Mouse (Mus musculus): Measurements from ENCODE around the gene Tlk1.
A peak's percentile ranks its signal among the peaks of the same experiment; 100 is the strongest.
"Not testable (repeated sequence)": the region's sequence is repeated elsewhere in the genome, so short reads cannot be mapped to it uniquely, and the experiment has no call there.

Tlk1 gene

GRCm38 (mm10) chr2:70835209-70835608, 9.7 kb upstream of the Tlk1 start:
- no peak for DNase-seq (ENCODE audit: extremely low read depth, low read depth)

DNA sequence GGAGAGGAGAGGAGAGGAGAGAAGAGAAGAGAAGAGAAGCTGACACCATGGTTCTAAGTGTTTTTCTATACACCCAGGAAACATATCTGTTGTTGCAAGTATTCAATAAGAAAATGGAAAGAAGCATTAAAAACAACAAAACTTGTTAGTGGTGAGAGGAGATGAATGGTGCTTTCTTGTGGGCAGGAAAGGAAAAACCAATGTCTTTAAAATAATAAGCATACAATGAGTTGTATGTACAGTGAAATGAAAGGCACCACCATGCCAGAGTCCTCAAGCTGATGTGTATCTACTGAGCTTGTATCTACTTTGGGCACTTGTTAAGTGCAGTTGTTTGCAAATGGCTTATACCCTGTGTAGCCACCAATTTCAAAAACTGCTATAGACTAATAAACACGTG, 7.7 kb upstream of the Tlk1 start:
- no peak for DNase-seq (ENCODE audit: extremely low read depth, low read depth)

GRCm38 (mm10) chr2:70831709-70832350, 6.3 kb upstream of the Tlk1 start:
- DNase-seq (ENCODE audit: extremely low read depth, low read depth) = no peak

- no peak for DNase-seq (ENCODE audit: extremely low read depth, low read depth)
These were observed 5.2 kb upstream of the Tlk1 start for GRCm38 (mm10) chr2:70830683-70831082.

DNA sequence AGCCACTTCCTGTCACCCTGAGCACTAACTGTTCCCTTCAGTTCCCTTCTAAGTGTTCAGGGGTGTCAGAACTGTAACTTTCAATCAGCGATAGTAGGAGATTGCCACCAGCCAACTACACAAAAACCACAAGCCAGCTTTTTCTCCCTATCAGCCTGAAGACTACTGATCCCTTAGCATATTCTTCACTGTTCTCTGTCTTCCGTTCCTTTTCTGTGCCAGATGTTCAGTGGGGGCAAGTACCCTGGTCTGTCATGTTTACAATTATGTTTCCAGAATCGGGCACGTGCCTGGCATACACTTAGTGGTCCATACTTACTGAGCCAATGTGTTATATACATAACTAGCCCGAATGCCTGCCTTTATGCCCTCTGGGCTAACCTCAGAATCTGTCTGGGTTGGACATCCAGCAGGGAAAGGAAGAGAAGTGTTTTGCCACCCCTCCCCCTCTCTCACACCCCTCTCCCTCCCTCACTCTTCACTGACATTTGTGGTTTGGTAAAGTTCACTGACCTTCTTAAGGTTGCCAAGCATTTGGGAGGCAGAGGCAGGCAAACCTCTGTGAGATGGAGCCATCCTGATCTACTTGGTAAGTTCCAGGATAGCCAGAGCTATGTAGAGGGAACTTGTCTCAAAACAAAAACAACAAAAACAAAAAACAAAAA, 4.5 kb upstream of the Tlk1 start:
- DNase-seq (ENCODE audit: extremely low read depth, low read depth) = no peak

- no peak for DNase-seq (ENCODE audit: extremely low read depth, low read depth)
These were observed 2.3 kb upstream of the Tlk1 start for GRCm38 (mm10) chr2:70827780-70828179.

DNA sequence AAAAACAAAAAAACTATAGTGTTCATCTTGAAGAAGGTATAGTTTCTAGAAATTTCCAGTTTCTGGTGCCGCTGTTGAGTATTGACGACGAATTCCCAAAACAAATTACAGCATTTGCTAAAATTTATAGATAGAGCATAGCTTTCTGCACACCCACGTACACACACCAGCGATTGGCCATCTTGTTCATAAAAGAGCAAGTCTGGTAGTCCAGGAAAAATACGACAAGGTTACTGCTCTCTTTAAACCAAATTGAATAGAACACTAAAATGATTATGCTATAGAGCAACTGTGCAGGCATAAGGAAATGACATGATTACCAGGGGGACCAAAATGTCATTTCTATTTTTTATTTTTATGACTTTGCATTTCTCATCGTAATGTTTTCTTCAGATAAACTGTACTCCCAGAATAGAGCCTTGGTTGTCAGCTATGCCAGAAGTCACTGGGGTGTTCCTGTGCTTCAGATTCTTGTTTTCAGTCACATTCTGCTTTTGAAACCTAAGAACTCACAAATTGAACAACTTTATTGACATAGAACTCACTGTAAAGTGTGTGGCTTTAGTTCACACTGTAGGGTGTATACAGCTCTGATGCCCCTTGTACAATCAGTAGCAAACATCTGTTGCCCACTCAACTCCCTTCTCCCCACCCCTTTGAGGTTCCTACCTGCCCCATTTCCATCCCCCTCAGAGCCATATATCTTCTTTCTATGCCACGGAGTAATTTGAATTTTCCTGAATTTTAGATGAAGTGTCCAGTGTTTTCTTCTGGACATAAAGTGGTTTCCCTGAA, 1.1 kb upstream of the Tlk1 start:
- DNase-seq (ENCODE audit: extremely low read depth, low read depth) = peak; percentile 62

DNA sequence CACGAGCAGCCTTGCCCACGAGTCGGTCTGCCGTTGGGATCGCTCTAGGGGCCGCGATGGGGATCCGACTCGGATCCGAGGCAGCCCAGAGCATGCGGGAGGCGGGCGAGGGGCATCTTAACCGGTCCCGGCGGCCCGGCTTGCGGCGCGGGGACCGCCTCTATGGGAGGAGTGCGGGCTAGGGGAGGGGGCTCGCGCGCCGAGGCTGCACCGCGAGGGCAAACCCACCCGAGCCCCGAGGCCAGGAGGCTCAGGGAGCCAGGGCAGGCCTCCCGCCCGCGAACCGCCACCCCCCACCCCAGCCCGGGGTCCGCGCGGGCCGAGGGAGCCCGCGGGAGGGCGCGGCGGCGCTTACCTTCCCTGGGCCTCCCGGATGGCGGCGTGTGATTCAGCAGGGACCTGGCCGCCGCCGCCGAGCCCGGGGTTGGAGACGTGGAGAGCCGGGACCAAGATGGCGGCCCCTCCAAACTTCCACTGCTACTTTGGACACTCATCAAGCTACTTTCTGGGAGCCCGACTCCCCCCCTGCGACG, 624 bp downstream of the Tlk1 start:
- no peak for DNase-seq (ENCODE audit: extremely low read depth, low read depth)

GRCm38 (mm10) chr2:70823926-70824800, 1.4 kb downstream of the Tlk1 start:
- no peak for DNase-seq (ENCODE audit: extremely low read depth, low read depth)

DNA sequence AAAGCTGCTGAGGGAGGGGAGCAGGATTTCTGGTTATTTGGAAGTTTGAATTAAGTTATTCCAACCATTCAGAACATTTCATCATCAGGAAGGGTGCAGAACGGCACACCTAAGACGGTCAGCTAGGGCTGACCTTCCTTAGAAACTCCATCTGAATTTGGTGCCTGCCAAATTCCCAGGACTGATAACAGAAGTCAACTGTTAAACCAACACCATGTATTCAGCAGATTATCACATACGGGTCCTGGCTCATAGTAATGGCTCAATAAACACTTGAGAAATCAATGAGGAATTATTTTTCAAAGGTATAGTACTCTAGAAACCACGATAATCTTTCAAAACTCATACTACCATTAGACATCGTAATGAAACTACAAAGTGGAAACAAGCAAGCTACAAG, 2.1 kb downstream of the Tlk1 start:
- DNase-seq (ENCODE audit: extremely low read depth, low read depth) = no peak

GRCm38 (mm10) chr2:70816939-70817338, 8.6 kb downstream of the Tlk1 start:
- no peak for DNase-seq (ENCODE audit: extremely low read depth, low read depth)

DNA sequence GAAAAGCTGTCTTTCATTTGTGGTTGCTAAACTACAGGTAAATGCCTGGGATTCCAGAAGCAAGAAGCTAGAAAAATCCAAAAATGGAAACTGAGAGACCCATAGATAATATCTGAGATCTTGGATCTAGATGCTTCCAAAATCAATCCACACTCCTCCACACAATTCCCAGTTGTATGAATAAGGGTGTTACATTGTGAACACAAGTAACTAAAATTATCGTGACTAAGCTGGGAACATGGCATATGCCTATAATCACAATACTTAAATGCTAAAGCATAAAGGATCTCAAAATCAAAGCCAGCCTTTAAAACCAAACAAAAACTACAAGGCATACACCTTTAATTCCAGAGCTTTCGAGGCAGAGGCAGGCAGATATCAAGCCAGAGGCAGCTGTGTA, 9.5 kb downstream of the Tlk1 start:
- no peak for DNase-seq (ENCODE audit: extremely low read depth, low read depth)

GRCm38 (mm10) chr2:70813608-70814007, 11.9 kb downstream of the Tlk1 start:
- no peak for DNase-seq (ENCODE audit: extremely low read depth, low read depth)

- no peak for DNase-seq (ENCODE audit: extremely low read depth, low read depth)
These were observed 14.1 kb downstream of the Tlk1 start for GRCm38 (mm10) chr2:70811476-70811875.

- no peak for DNase-seq (ENCODE audit: extremely low read depth, low read depth)
These were observed 15.6 kb downstream of the Tlk1 start for GRCm38 (mm10) chr2:70809921-70810320.

DNA sequence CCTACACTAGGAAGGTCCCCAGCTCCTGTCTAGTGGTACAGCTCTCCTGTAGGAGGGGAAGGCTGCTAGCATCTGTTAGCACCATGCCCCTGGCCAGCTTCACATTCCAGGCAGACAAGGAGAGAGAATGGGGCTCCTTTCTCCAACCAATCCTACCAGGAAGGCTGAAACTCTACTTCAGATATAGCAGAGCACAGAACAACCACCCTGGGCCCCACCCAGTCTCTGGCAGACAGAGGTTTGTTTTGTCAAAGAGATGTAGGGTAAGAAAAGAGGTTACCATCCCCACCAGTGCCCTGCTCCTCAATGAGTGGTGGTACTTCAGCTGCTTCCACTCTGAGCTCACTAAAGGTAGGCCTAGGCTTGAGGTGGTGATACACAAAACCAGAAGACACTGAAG, 16.8 kb downstream of the Tlk1 start:
- no peak for DNase-seq (ENCODE audit: extremely low read depth, low read depth)

GRCm38 (mm10) chr2:70807678-70808077, 17.9 kb downstream of the Tlk1 start:
- not testable (repeated sequence) for DNase-seq (ENCODE audit: extremely low read depth, low read depth)

DNA sequence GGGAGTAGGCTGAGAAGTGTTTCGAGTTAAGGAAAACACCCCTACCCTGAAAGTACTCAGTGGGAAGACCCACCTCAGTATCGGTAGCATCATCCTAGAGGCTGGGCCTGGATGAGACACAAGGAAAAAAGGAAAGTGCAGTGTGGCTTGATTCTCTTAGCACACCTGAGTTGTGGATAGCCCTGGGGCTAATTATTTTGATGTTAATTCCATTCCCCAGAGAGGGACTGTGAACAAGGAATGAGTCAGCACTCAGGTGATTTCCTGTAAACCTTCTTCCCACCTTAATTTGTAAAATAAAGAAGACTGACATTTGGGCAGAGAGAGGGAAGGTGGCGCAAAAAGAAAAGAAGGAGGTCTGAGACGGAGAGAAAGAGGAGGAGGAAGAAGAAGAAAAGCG, 19.5 kb downstream of the Tlk1 start:
- no peak for DNase-seq (ENCODE audit: extremely low read depth, low read depth)

DNA sequence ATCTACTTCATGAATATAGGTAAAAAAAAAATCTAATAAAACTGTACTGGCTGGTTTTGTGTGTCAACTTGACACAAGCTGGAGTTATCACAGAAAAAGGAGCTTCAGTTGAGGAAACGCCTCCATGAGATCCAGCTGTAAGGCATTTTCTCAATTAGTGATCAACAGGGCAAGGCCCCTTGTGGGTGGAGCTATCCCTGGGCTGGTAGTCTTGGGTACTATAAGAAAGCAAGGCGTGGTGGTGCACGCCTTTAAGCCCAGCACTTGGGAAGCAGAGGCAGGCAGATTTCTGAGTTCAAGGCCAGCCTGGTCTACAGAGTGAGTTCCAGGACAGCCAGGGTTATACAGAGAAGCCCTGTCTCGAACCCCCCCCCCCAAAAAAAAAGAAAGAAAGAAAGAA, 21.8 kb downstream of the Tlk1 start:
- DNase-seq (ENCODE audit: extremely low read depth, low read depth) = not testable (repeated sequence)

GRCm38 (mm10) chr2:70802658-70803057, 22.9 kb downstream of the Tlk1 start:
- DNase-seq (ENCODE audit: extremely low read depth, low read depth) = no peak

DNA sequence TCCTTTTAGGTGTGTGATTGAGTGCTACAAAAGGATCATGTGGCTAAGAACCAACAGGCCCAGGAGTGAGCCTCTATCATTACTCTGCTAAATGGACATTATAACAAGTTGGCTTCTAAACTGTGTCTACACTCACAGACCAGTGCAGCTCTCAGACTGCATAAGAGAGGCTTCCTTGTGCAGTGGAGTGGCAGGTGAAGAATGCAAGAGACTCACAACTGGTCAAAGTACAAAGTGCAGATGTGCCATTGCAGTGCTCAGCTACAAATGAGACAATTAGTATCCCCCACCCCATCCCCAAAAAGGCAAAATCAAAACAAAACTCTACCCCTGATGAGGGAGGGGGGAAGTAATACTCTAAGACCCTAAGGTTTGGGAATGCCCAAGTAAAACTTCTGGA, 24.0 kb downstream of the Tlk1 start:
- no peak for DNase-seq (ENCODE audit: extremely low read depth, low read depth)

All from MEL-GATA-1-ER (cell line).